Mouse (Mus musculus): ENCODE measurements around the gene Tbc1d9b. TPM values are rescaled to one million over a fixed set of nuclear protein-coding genes. Genes with fewer than 3 reads are reported as not detected.
A peak's percentile ranks its signal among the peaks of the same experiment; 100 is the strongest.
"Not testable (repeated sequence)": the region's sequence is repeated elsewhere in the genome, so short reads cannot be mapped to it uniquely, and the experiment has no call there.

Gene Tbc1d9b
- total RNA-seq (2021): 100 to 1,000 TPM; 118 to 120 TPM

DNA sequence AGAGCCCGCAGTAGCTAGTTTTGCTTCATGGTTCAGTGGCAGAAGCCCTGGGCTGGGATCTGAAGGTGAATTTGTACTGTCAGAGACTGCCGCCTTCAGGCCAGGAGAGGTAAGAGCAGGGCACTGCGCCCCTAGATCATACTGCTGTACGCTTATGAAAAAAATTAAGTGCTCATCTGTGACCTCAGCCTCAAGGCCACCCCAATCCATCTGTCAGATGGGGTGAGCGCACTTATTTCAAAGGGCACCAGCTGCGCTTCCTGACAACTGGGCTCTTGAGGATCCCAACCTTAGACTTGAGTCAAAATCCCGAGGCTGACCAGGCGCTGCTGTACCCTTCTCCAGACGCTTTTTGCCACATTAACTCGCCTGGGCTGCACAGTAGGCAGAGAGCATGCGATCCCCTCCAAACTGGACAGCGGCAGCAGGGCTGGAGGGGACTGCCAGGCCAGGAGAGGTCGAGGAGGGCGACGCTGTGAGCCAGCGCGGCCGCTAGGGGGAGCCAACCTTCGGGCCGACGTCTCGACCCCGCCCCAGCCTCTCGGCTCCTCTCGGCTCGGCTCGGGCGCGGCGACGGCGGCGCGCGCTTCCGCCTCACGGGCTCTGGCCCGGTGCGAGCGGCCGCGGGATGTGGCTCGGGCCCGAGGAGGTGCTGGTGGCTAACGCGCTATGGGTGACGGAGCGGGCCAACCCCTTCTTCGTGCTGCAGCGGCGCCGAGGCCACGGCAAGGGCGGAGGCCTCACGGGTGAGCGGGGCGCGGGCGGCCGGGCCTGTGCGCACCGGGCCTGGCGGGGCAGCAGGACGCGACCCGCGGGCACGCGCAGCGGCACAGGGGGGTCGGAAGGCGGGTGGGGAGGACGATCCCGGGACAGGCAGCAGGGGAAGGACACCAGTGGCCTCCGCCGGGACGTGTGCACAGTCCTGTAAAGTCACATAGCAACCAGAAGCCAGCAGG, at the start of gene Tbc1d9b:
Gene Tbc1d9b, plus strand, starts transcription at position 586 of the 956 bp plus-strand sequence.
- peak; percentile 85 to 88 for DNase-seq (ENCODE audit: low spot score in 2 of 2)
- intact Hi-C loops (cut with DNase I): loop anchor here (1.0 to 10.0 kb wide), 3 partner anchors 104 to 256 kb away; partner anchors contain the start of gene Rnf130

DNA sequence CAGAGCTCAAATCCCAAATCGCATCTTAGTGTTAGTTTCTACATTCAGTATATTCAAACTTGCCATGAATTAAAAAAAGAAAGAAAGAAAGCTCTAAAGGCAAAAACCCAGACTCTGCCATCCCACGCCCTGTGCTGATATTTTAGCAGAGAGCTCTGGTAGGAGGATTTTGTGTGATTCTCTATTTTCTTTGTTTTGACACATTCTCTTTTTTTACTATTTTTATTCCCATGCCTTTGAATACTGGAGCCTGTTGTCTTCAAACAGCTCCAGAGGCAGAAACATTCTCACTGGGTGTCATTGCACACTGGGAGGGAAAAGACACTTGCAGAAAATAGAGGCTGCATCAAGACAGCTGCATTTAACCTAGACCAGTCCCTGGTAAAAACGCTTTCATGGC, 45.0 kb upstream of the Tbc1d9b start:
- DNase-seq (ENCODE audit: low spot score in 2 of 2): no peak
- intact Hi-C loops (cut with DNase I): loop anchor here (5.0 kb wide), 2 partner anchors 39 to 59 kb away; partner anchors contain the start of gene Rnf130

DNA sequence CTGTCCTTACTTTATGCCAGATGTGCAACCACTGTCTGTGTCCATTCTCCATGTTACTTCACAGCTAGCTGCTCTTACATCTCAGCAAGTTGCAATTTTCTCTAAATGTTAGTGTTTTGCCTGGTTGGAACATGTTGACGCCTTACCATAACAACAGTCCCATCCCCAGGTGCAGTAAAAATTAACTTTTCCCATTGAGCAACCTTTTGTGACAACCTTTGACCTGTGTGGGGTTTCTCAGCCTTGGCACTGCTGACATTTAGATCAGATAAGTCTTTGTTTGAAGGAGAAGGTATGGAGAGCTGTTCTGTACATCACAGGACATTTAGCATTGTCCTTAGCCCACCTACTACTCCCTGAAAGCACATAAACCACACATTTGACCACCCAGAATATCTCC, 41.4 kb upstream of the Tbc1d9b start:
- no peak for DNase-seq (ENCODE audit: low spot score in 2 of 2)
- intact Hi-C loops (cut with DNase I): loop anchor here (5.0 kb wide), 2 partner anchors 43 to 63 kb away; partner anchors contain the start of gene Rnf130

DNA sequence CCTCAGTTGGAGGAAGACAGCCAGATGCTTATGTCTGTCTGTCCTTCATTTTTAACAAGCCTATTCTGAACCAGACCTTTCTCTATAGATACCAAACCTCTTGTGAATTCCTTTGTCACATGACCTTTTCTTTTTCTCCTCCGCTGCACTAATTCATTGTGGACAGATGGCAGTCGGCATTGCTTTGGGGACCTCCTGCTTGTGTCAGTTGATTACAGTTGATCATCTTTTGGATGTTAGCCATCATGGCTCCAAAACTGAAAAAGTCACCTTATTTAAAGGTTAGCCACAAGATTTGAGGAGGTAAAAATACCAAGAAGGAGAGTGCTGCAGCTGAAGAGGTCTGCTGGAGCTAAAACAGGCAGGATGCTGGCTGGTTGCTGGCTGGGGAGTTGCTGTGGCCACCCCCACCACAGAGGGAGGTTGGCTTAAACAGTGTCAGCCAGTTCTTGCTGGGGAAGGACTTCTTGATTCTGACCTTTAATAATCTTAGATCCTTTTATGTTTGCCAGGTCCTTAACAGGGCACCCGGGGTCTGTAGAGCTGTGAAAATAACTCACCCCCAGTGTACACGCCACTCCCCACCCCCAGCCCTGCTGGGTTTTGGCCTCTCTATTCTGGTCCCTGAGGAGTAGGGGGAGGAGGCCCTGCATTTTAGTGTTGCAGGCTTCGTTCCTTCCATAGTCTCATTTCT, 40.1 kb upstream of the Tbc1d9b start:
- intact Hi-C loops (cut with DNase I): no loop called here
- no peak for DNase-seq (ENCODE audit: low spot score in 2 of 2)

DNA sequence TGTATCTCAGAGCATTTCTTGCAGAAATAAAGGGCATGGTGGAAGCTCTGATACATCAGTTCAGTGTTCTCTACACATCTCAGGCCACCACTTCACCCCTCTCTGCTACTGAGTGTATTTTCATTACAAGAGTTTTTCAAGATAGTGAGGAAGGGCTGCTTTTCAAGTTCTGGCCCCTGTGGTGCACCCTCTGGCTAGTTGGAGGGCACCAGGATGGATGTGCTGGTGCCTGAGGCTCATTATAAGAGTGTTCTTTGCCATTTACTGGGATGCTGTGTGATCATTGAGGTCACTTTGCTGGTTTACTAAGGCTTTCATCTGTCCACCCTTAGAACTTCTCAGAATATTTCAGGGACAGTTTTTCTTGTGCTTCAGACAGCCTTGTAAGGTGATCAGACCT, 39.5 kb upstream of the Tbc1d9b start:
- no peak for DNase-seq (ENCODE audit: low spot score in 2 of 2)
- intact Hi-C loops (cut with DNase I): no loop called here

DNA sequence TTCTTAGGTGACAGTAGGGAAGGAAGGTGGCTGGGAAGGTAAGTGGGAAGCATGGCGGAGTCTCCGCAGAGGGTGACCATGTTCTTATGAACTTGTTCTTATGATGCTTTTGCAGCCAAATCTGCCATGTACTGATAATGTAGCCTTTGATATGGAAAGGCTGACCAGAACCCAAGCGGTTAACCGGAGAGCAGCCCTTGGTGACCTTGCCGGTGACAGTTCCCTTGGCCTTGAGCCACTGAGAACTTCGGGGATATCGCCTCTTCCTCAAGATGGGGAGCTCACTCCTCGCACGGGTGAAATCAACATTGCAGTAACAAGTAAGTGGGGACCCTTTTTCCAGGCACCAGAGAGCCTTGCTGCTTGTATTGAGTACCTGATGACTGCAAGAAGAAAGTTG, 35.5 kb upstream of the Tbc1d9b start:
- intact Hi-C loops (cut with DNase I): no loop called here
- no peak for DNase-seq (ENCODE audit: low spot score in 2 of 2)

DNA sequence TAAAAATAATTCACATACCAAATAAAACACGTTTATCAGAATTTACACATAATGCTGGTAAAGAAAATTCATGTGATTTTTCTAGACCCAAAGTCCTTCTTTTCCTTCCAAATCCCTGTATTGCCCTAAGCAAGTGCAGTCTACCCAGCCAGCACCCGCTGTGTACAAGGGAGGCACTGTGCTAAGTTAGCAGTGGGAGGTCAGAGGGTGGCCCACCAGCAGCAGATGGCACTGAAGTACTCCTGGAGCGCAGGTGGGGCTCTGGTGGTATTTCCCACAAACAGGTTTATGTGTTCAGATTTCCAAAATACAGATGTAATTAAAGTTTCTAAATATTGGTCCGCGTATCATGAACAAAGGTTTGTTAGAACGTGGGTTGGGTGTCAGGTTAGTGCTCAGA, 34.1 kb upstream of the Tbc1d9b start:
- intact Hi-C loops (cut with DNase I): no loop called here
- no peak for DNase-seq (ENCODE audit: low spot score in 2 of 2)

DNA sequence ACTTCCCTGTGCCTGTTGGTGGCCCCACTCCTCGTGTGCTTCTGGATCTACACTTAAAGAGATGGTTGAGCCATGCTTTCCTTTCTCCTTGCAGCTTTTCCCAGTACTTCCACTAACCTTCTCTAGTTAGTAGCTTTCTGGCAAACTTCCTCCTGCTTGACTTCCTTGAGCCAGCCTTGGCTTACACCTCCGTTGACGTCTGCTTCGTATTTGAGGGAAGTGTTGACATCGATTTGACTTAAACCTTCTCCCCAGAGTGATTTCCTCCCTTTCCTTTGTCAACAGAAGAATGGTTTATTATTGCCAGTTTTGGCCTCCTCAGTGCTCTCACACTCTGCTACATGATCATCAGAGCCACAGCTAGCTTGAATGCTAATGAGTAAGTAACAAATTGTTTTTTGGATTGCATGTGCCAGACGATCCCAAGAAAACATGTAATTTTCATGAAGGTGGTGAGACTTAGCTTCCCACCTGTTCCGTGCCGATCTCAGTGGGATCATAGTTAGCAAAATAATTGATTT, 32.2 kb upstream of the Tbc1d9b start:
- intact Hi-C loops (cut with DNase I): no loop called here
- no peak for DNase-seq (ENCODE audit: low spot score in 2 of 2)

DNA sequence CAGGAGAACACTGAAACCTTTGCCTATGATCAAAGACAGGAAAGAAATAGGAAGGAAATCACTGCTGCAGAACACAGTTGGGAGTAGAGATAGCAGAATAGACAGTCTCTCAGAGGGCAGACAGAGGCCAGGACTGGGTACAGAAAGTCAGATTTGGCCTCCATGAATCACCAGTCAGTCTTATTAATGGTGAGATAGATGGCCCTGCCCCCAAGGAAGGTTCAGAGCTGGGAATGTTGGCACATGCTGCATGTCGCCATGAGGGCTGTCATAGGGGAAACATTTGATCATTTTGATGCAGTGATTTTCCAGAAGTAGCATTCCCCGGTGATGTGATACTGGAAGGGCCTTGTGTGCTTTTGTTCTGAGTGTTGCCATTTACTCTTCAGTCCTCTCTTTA, 31.5 kb upstream of the Tbc1d9b start:
- no peak for DNase-seq (ENCODE audit: low spot score in 2 of 2)
- intact Hi-C loops (cut with DNase I): no loop called here

DNA sequence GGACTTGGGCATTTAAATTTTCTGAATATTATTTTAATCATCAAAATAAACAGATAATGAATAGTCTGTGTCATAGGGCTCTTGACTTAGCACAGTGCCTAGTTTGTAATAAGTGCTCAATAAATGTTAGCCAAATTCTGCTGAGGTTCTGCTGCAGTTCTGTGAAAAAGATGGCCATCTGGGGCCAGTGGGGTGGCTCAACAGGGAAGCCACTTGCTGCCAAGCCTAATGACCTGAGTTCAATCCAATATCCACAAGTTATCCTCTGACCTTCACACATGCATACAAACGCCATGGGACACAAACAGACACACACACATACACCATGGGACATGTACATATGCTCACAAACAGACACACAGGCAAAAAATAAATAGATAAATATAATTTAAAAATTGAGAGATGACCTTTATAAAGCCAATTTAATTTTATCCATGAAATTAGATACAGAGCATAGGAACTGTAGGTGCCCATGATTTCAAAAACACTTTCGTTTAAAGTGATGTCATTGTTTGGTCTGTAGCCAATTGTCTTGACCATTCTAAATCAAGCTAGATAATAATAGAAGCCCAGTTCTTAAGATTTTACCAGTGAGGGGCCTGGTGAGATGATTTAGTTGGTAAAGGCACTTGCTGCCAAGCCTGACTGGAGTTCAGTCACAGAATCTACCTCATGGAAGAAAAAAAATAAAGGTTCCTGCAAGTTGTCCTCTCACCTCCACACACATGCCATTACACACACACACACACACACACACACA, 30.5 kb upstream of the Tbc1d9b start:
- intact Hi-C loops (cut with DNase I): no loop called here
- no peak for DNase-seq (ENCODE audit: low spot score in 2 of 2)

DNA sequence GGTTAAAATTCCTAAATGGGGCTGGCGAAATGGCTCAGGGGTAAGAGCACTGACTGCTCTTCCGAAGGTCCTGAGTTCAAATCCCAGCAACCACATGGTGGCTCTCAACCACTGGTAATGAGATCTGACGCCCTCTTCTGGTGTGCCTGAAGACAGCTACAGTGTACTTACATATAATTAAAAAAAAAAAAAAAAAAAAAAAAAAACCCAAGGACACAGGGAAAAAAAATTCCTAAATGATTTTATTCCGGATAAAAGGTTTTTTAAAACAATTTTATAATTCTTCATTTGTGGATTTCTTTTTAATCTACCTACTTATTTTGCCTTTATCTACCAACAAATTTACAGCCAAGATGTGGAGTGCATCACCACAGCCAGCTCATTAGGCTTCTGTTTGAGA, 29.2 kb upstream of the Tbc1d9b start:
- DNase-seq (ENCODE audit: low spot score in 2 of 2); intact Hi-C loops (cut with DNase I): not testable (repeated sequence)

DNA sequence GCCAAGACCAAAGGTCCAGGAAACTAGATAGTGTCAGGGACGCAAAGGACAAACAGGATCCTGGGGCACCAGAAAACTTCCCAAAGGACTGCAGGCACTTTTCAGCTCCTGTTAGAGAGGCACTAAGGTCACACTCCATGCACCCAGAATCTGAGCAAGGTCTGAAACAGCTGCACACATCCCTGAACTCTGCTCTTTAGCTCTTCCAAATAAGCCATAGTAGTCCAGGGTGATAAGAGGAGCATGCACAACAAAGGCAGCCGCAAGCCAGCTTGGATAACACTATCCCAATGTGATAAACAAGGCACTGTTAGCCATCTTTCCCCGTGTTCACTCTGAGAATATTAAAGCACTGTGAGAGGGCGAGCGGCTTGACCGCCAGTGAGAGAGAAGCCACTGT, 27.2 kb upstream of the Tbc1d9b start:
- intact Hi-C loops (cut with DNase I): no loop called here

DNA sequence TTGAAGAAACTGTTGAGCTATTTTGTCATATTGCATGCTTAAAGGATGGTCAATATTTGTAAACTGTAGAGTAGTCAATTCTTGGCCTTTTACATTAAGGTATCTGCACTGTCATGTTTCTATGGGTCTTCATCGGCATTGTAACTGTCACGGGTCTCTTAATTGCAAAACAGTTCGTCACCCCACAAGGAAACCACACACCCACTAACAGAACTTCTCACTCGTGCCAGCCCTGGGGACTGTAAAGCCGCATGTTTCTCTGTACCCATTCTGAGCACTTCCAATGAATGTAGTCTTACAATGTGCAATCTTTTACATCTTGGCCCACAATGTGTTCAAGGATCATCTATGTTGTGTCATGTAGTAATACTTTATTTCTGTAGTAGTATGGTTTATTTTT, 26.0 kb upstream of the Tbc1d9b start:
- intact Hi-C loops (cut with DNase I): loop anchor here (5.0 kb wide), 1 partner anchor 78 kb away; the partner anchor contains the start of gene Rnf130
- DNase-seq (ENCODE audit: low spot score in 2 of 2): no peak

More for the DNA sequence above, 27.2 kb upstream of the Tbc1d9b start:
- no peak for DNase-seq (ENCODE audit: low spot score in 2 of 2)

DNA sequence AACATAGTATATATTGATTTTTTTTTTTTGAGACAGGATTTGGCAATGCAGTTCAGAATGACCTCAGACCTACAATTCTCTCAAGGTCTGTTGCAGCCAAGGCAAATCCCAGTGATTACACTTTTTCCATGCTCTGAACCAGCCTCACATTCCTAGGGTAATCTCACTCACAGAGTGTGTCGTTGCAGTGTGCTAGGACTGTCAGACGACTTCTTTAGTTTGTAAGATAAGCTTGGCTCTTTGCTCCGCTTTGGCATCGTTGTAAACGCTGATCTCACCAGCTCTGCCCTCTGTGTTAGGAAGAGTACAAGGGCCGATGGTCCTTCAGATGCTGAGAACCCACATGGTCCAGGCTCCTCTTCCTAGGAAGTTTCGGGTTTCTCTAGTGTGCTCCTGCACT, 25.2 kb upstream of the Tbc1d9b start:
- no peak for DNase-seq (ENCODE audit: low spot score in 2 of 2)
- intact Hi-C loops (cut with DNase I): loop anchor here (5.0 kb wide), 1 partner anchor 79 kb away; the partner anchor contains the start of gene Rnf130

DNA sequence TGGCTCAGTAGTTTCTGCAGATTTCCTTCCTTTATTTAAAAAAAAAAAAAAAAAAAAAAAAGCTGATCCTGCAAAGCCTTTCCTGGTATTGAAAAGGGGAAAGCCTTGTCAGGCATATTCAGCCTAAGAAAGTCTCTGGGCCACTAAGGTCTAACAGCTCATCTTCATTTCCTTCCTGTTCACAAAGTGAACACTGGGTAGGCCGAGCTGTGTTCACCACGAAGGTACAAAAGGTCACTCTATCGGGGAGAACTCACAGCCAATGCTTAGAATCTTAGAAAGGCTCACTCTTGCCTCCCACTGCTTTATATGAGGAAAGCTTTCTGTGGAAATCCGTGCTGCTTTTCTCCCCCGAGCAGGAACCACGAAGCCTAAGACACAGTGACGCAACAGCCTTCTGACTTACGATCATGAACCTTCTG, 22.4 kb upstream of the Tbc1d9b start:
- intact Hi-C loops (cut with DNase I): loop anchor here (5.0 kb wide), 1 partner anchor 82 kb away; the partner anchor contains the start of gene Rnf130
- DNase-seq (ENCODE audit: low spot score in 2 of 2): no peak

DNA sequence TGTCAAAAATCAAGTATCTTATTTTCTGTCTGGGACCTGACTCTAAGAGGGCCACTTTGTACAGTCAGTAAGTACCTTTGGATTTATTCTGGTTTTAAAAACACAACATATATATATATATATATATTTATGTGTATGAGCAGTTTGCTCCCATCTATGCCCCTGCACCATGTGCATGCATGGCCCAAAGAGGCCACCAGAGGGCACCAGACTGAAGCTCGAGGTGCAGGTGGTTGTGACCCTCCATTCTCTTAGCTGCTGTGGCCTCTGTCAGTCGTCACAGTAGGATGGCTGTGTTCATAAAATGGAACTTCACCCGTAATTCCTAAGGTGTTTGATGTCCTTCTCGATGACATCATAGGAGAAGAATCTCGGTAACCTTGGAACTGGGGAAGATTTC, 16.9 kb upstream of the Tbc1d9b start:
- intact Hi-C loops (cut with DNase I): loop anchor here (5.0 kb wide), 1 partner anchor 127 kb away; no protein-coding TSS in a partner anchor
- DNase-seq (ENCODE audit: low spot score in 2 of 2): no peak

DNA sequence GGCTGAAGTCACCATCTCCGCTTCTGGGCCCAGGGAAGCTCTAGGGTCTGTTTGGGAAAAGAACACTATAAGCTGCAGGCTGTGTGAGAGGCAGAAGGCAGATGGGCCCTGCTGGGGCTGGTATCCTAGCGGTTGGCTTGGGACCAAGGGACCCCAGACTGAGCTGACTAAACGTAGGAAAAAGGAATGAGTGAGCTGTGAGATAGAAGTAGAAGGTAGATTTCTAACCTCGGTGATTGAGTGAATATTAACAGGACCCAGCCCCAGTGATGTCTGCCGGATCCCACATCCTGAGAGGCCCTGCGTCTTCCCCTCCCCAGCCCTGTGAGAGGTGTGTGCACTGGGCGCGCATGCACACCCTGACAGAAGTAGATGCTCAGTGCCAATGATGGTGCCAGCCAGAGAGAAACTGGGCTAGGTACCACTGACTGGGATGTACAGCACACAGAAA, 8.5 kb upstream of the Tbc1d9b start:
- intact Hi-C loops (cut with DNase I): no loop called here
- no peak for DNase-seq (ENCODE audit: low spot score in 2 of 2)

DNA sequence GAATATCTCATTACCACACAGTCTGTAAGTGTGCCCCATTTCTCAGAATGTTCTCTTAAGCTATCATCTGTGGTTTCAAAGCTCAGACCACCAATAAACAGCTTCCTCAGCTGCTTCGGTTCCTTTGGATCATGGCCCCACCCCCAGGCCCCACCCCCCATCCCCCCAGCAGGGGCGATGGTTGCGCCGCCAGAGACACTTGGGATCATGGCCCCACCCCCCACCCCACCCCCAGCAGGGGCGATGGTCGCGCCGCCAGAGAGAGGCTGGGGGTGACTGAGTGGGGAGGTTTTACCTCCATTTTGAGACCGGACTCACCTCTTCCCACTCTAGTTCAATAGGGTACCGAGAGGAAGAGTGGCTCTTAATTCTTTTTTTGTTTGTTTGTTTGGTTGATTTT, 3.4 kb upstream of the Tbc1d9b start:
- intact Hi-C loops (cut with DNase I): no loop called here
- no peak for DNase-seq (ENCODE audit: low spot score in 2 of 2)

DNA sequence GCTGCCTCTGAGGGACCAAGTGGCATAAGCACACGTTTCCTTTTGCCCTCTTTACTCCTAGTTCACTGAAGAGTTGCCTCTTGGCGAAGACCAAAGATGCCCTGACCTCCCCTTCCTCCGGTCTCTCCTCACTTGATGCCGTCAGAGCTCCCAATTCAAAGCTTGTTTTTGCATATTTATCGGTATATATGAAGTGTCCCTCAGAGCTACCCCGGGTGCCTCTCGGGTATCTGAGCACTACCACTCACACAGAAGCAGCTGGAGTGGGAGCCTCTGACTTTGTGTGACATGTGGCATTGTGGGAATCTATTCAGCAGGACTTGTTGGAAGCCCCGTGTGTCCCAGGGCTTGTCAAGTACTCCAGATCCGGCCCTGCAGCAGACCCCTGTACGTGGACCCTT, 605 bp downstream of the Tbc1d9b start:
- DNase-seq (ENCODE audit: low spot score in 2 of 2): no peak
- intact Hi-C loops (cut with DNase I): loop anchor here (1.0 to 10.0 kb wide), 3 partner anchors 104 to 257 kb away; partner anchors contain the start of gene Rnf130

Data from left cerebral cortex, postnatal 36 days (tissue).